Mouse (Mus musculus) liver, embryonic 16.5 days (tissue): ENCODE data around the gene Camk1d. TPM values are rescaled to one million over a fixed set of nuclear protein-coding genes. Genes with fewer than 3 reads are reported as not detected.
"Not testable (repeated sequence)": the region's sequence is repeated elsewhere in the genome, so short reads cannot be mapped to it uniquely, and the experiment has no call there.

Source experiments
- ATAC-seq: fragments of 200-750 bp; cut with Nextera tagmentation; 2 replicates; pipeline ENCODE4 v1.8.0; 2017; ENCODE audit warnings: low read depth, mild to moderate bottlenecking, moderate number of reproducible peaks, moderate library complexity
- H3K27ac ChIP-seq: fragments of 300-500 bp; sonication (generic); 2 replicates; pipeline ENCODE4 v1.5.1; 2014; ENCODE audit warnings: mild to moderate bottlenecking, low read length
- H3K27me3 ChIP-seq: fragments of 300-500 bp; sonication (generic); 2 replicates; pipeline ENCODE4 v1.6.1; 2014; ENCODE audit warnings: low read depth, low read length, mixed read lengths; ENCODE audit not compliant: control insufficient read depth, insufficient read depth
- H3K36me3 ChIP-seq: fragments of 300-500 bp; sonication (generic); 2 replicates; pipeline ENCODE4 v1.6.1; 2014; ENCODE audit warnings: mild to moderate bottlenecking; ENCODE audit not compliant: control insufficient read depth, insufficient read depth
- H3K4me1 ChIP-seq: fragments of 300-500 bp; sonication (generic); 2 replicates; pipeline ENCODE4 v1.6.1; 2014; ENCODE audit warnings: low read depth, low read length, mixed read lengths; ENCODE audit not compliant: control insufficient read depth
- H3K4me2 ChIP-seq: fragments of 300-500 bp; sonication (generic); 2 replicates; pipeline ENCODE4 v1.6.1; 2014; ENCODE audit warnings: low read depth, low read length, mixed read lengths
- H3K4me3 ChIP-seq: fragments of 300-500 bp; sonication (generic); 2 replicates; pipeline ENCODE4 v1.5.1; 2014; ENCODE audit warnings: low read depth, mild to moderate bottlenecking, low read length
- H3K9ac ChIP-seq: fragments of 300-500 bp; sonication (generic); 2 replicates; pipeline ENCODE4 v1.6.1; 2014; ENCODE audit warnings: low read depth, low read length
- H3K9me3 ChIP-seq: fragments of 300-500 bp; sonication (generic); replicated peaks from 2 replicates; pipeline ENCODE4 v1.6.1; 2016; ENCODE audit warnings: low read length; ENCODE audit not compliant: control insufficient read depth
- WGBS: fragments of 180-500 bp; shearing (Covaris S2); extraction: QIAGEN DNeasy Blood & Tissue Kit; methylation state at CpG from one replicate; pipeline ENCODE4 v1.1.7; 2014; ENCODE audit not compliant: insufficient replicate concordance; 5-methylcytosine and 5-hydroxymethylcytosine counted together
- polyA plus RNA-seq: library from polyadenylated mRNA; unstranded; fragments of >200 nt; fragmentation: Nextera tagmentation; extraction: Ambion mirVana; gene quantifications from 2 replicates; pipeline ENCODE4 v1.2.1, GENCODE M21; 2015

The Camk1d gene
- polyA plus RNA-seq, 1 experiment from 2014 or later = 1.3 TPM

- no peaks in the 10 kb centered on the region for H3K4me1 ChIP-seq
- ATAC-seq = no peak
- H3K9me3 ChIP-seq = no peaks in the 10 kb centered on the region
- H3K4me3 ChIP-seq = no peak overlapping the region
- no peaks in the 10 kb centered on the region for H3K36me3 ChIP-seq
- H3K27me3 ChIP-seq = no peaks in the 10 kb centered on the region
- no peak overlapping the region for H3K4me2 ChIP-seq
- no peak overlapping the region for H3K9ac ChIP-seq
- WGBS = 44% methylated on average over 3 of the region's 3 CpGs
- H3K27ac ChIP-seq = no peak overlapping the region
These were observed 316.8 kb downstream of the Camk1d start for GRCm38 (mm10) chr2:5397468-5397867.

- Histone ChIP-seq H3K4me2 (no peak overlapping the region), H3K36me3 (no peaks in the 10 kb centered on the region), H3K4me1 (no peaks in the 10 kb centered on the region), H3K9ac (no peak overlapping the region), H3K27ac (no peak overlapping the region), H3K4me3 (no peak overlapping the region), H3K9me3 (no peaks in the 10 kb centered on the region), H3K27me3 (no peaks in the 10 kb centered on the region)
- ATAC-seq = no peak
- 57% methylated on average over 1 of the region's 1 CpGs for WGBS
These were observed 317.9 kb downstream of the Camk1d start for GRCm38 (mm10) chr2:5396415-5396814.

GRCm38 (mm10) chr2:5395873-5396272, 318.4 kb downstream of the Camk1d start:
- Histone ChIP-seq H3K4me3 (no peak overlapping the region), H3K36me3 (no peaks in the 10 kb centered on the region), H3K9ac (no peak overlapping the region), H3K9me3 (no peaks in the 10 kb centered on the region), H3K27ac (no peak overlapping the region), H3K27me3 (no peaks in the 10 kb centered on the region), H3K4me2 (no peak overlapping the region), H3K4me1 (no peaks in the 10 kb centered on the region)
- ATAC-seq = no peak
- 43% methylated on average over 2 of the region's 2 CpGs for WGBS

GRCm38 (mm10) chr2:5392921-5393320, 321.4 kb downstream of the Camk1d start:
- Histone ChIP-seq H3K36me3 (no peaks in the 10 kb centered on the region), H3K4me1 (no peaks in the 10 kb centered on the region), H3K27me3 (no peaks in the 10 kb centered on the region), H3K9me3 (no peaks in the 10 kb centered on the region), H3K4me2 (no peak overlapping the region), H3K9ac (no peak overlapping the region), H3K4me3 (no peak overlapping the region), H3K27ac (no peak overlapping the region)
- no peak for ATAC-seq

GRCm38 (mm10) chr2:5392470-5392869, 321.8 kb downstream of the Camk1d start:
- no peak for ATAC-seq
- H3K36me3 ChIP-seq = no peaks in the 10 kb centered on the region
- no peaks in the 10 kb centered on the region for H3K4me1 ChIP-seq
- 53% methylated on average over 4 of the region's 4 CpGs for WGBS
- H3K27ac ChIP-seq = no peak overlapping the region
- no peak overlapping the region for H3K4me2 ChIP-seq
- no peak overlapping the region for H3K4me3 ChIP-seq
- no peak overlapping the region for H3K9ac ChIP-seq
- H3K27me3 ChIP-seq = no peaks in the 10 kb centered on the region
- H3K9me3 ChIP-seq = no peaks in the 10 kb centered on the region

- Histone ChIP-seq H3K27me3 (no peaks in the 10 kb centered on the region), H3K4me3 (no peak overlapping the region), H3K27ac (no peak overlapping the region), H3K4me1 (no peaks in the 10 kb centered on the region), H3K9me3 (no peaks in the 10 kb centered on the region), H3K36me3 (no peaks in the 10 kb centered on the region), H3K4me2 (no peak overlapping the region), H3K9ac (no peak overlapping the region)
- ATAC-seq = no peak
- 79% methylated on average over 7 of the region's 7 CpGs for WGBS
These were observed 325.9 kb downstream of the Camk1d start for GRCm38 (mm10) chr2:5388381-5388780.

- Histone ChIP-seq H3K9ac (no peak overlapping the region), H3K4me3 (no peak overlapping the region), H3K36me3 (no peaks in the 10 kb centered on the region), H3K27me3 (no peaks in the 10 kb centered on the region), H3K4me1 (no peaks in the 10 kb centered on the region), H3K4me2 (no peak overlapping the region), H3K27ac (no peak overlapping the region), H3K9me3 (no peaks in the 10 kb centered on the region)
- no peak for ATAC-seq
- WGBS = 38% methylated on average over 12 of the region's 12 CpGs
These were observed 332.3 kb downstream of the Camk1d start for GRCm38 (mm10) chr2:5381712-5382710.

- ATAC-seq = no peak
- H3K4me3 ChIP-seq = no peak overlapping the region
- H3K36me3 ChIP-seq = no peaks in the 10 kb centered on the region
- no peaks in the 10 kb centered on the region for H3K9me3 ChIP-seq
- H3K27me3 ChIP-seq = no peaks in the 10 kb centered on the region
- H3K4me1 ChIP-seq = no peaks in the 10 kb centered on the region
- no peak overlapping the region for H3K27ac ChIP-seq
- no peak overlapping the region for H3K4me2 ChIP-seq
- H3K9ac ChIP-seq = no peak overlapping the region
- 63% methylated on average over 7 of the region's 7 CpGs for WGBS
These were observed 333.3 kb downstream of the Camk1d start for GRCm38 (mm10) chr2:5380973-5381372.

- H3K36me3 ChIP-seq, ATAC-seq, H3K27me3 ChIP-seq, H3K4me1 ChIP-seq, H3K4me2 ChIP-seq, H3K27ac ChIP-seq, H3K9ac ChIP-seq, H3K9me3 ChIP-seq, H3K4me3 ChIP-seq: not testable (repeated sequence)
- 51% methylated on average over 18 of the region's 18 CpGs for WGBS
These were observed 335.4 kb downstream of the Camk1d start for GRCm38 (mm10) chr2:5378922-5379321.
